Mouse (Mus musculus): ENCODE measurements around the gene Lama4. TPM values are rescaled to one million over a fixed set of nuclear protein-coding genes. Genes with fewer than 3 reads are reported as not detected.

Lama4 gene
- polyA plus RNA-seq, 2 experiments, result 0.91 to 0.94 TPM

DNA sequence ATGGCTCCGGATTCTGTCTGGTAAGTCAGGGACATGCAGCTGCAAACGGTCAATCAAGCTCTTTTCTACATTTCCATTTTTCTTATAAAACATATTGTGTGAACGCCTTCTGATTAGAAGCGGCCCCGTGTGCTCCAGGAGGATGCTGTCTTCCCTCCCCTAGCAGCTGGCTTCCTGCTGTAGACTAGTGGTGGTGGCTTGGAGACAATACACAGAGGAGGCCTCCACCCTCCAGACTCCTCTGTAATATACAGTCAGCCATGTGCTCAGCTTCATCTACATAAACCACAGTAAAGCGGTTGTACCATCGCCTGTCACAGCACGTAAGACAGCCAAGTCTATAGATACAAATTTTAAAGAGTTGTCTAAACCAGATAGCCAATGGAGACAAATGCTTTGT is 40.2 kb downstream of the Lama4 start:
- TF ChIP-seq EP300 (IDR thresholded peaks at IDR 0.05; ENCODE audit: low read depth) (no peak), CTCF (IDR thresholded peaks at IDR 0.05; ENCODE audit: low read depth) (no peak)
- DNase-seq (ENCODE audit: low read depth in 3 of 3, low spot score in 3 of 3) (no peak), ATAC-seq (ENCODE audit: insufficient read depth) (no peak)
- Histone ChIP-seq H3K9me3 (ENCODE audit: control insufficient read depth, low read length) (no peaks in the 10 kb centered on the region), H3K36me3 (replicated peaks; ENCODE audit: control insufficient read depth, insufficient read depth, low read depth) (no peaks in the 10 kb centered on the region), H3K9ac (replicated peaks) (no peak overlapping the region), H3K4me1 (replicated peaks; ENCODE audit: control insufficient read depth in 2 of 2, insufficient read depth in 2 of 2, low read length in 1 of 2) (no peaks in the 10 kb centered on the region), H3K27ac (no peak overlapping the region), H3K27me3 (ENCODE audit: control insufficient read depth, insufficient read depth, low read length) (no peaks in the 10 kb centered on the region), H3K4me3 (ENCODE audit: insufficient read depth in 1 of 2, low read depth in 2 of 2, low read length in 2 of 2) (no peak overlapping the region), H3K4me2 (ENCODE audit: low read depth) (no peak overlapping the region)
- WGBS (ENCODE audit: insufficient replicate concordance), result 58% methylated on average over 8 of the region's 8 CpGs

DNA sequence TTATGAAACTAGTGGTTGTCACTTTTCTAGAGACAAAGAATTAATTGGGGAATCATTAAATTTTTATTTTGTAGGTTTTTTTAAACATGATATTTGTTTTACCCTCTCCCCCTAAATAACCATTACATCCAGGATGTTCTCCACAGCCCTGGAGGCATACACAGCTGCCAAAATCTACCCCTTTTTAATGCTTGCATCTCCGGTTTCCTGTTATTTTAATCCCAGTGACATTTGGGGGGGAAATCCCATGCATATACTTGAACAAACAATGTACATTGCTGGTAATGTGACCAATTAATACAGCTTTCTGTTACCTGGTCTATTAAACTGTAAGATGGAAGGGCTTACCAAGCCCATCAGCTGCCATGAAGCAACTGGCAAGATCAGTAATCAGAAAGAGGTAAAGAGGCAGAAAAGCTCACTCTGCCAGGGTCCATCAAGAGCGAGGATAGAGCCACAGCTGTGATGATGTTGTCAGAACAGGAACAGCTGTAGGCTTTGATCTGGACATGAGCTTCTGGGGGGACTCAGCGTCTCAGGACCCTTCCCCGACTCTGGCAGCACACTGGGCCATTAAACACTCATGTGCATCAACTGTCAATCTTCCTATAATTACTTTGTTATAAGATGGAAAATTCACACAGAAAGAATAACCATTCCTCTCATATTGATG is 41.3 kb downstream of the Lama4 start:
- Histone ChIP-seq H3K4me3 (ENCODE audit: insufficient read depth in 1 of 2, low read depth in 2 of 2, low read length in 2 of 2) (no peak overlapping the region), H3K9ac (replicated peaks) (no peak overlapping the region), H3K36me3 (replicated peaks; ENCODE audit: control insufficient read depth, insufficient read depth, low read depth) (no peaks in the 10 kb centered on the region), H3K4me1 (replicated peaks; ENCODE audit: control insufficient read depth in 2 of 2, insufficient read depth in 2 of 2, low read length in 1 of 2) (no peaks in the 10 kb centered on the region), H3K27ac (no peak overlapping the region), H3K9me3 (ENCODE audit: control insufficient read depth, low read length) (no peaks in the 10 kb centered on the region), H3K27me3 (ENCODE audit: control insufficient read depth, insufficient read depth, low read length) (no peaks in the 10 kb centered on the region), H3K4me2 (ENCODE audit: low read depth) (no peak overlapping the region)
- TF ChIP-seq EP300 (IDR thresholded peaks at IDR 0.05; ENCODE audit: low read depth), result no peak
- TF ChIP-seq CTCF (IDR thresholded peaks at IDR 0.05; ENCODE audit: low read depth), result no peak
- no peak for DNase-seq (ENCODE audit: low read depth in 3 of 3, low spot score in 3 of 3)
- no peak for ATAC-seq (ENCODE audit: insufficient read depth)
- WGBS (ENCODE audit: insufficient replicate concordance), result 56% methylated on average over 4 of the region's 4 CpGs

DNA sequence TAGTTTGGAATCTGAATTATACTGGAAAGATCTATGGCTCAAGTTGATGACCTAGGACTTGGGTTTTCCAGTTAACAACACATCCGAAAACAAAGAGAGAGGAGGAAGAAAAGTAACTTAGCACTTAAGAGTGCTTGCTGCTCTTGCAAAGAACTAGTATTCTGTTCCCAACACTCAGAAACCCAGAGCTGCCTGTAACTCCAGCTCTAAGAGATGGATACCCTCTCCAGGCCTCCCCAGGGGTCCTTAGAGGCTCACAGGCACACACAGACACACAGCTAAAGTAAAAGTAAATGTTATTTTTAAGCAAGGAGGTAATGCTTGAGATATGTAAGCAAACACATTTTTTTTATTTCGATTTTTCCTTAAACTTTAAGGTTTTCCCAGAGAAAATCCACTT is 49.5 kb downstream of the Lama4 start:
- no peak for ATAC-seq (ENCODE audit: insufficient read depth)
- 38% methylated on average over 2 of the region's 2 CpGs for WGBS (ENCODE audit: insufficient replicate concordance)
- TF ChIP-seq CTCF (IDR thresholded peaks at IDR 0.05; ENCODE audit: low read depth), result no peak
- TF ChIP-seq EP300 (IDR thresholded peaks at IDR 0.05; ENCODE audit: low read depth), result no peak

DNA sequence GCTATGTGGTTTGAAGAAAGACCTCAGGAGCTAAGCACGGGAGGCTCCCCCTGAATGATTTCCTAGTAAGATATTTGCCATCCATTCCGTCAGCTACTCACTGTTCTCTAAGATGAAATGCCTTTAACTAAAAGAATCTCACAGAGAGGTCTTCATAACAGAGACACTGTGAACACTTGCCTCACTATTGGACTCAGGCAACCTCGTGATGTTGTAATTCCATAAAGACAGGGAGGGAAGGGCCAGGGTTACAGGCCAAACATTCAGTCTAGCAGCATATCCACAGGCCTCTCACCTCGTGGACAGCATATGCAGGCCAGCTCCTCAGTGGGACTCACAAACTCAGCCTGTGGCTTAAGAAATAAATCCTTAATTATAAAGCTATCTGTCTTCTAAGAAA is 52.7 kb downstream of the Lama4 start:
- Histone ChIP-seq H3K9ac (replicated peaks) (no peak overlapping the region), H3K4me1 (replicated peaks; ENCODE audit: control insufficient read depth in 2 of 2, insufficient read depth in 2 of 2, low read length in 1 of 2) (no peaks in the 10 kb centered on the region), H3K4me3 (ENCODE audit: insufficient read depth in 1 of 2, low read depth in 2 of 2, low read length in 2 of 2) (no peak overlapping the region), H3K9me3 (ENCODE audit: control insufficient read depth, low read length) (no peaks in the 10 kb centered on the region), H3K4me2 (ENCODE audit: low read depth) (no peak overlapping the region), H3K36me3 (replicated peaks; ENCODE audit: control insufficient read depth, insufficient read depth, low read depth) (no peaks in the 10 kb centered on the region), H3K27me3 (ENCODE audit: control insufficient read depth, insufficient read depth, low read length) (no peaks in the 10 kb centered on the region), H3K27ac (no peak overlapping the region)
- DNase-seq (ENCODE audit: low read depth in 3 of 3, low spot score in 3 of 3), result no peak
- ATAC-seq (ENCODE audit: insufficient read depth), result no peak
- TF ChIP-seq EP300 (IDR thresholded peaks at IDR 0.05; ENCODE audit: low read depth) (no peak), CTCF (IDR thresholded peaks at IDR 0.05; ENCODE audit: low read depth) (no peak)
- 52% methylated on average over 4 of the region's 4 CpGs for WGBS (ENCODE audit: insufficient replicate concordance)

More for the DNA sequence above, 49.5 kb downstream of the Lama4 start:
- Histone ChIP-seq H3K27me3 (ENCODE audit: control insufficient read depth, insufficient read depth, low read length) (no peaks in the 10 kb centered on the region), H3K9me3 (ENCODE audit: control insufficient read depth, low read length) (no peaks in the 10 kb centered on the region), H3K27ac (no peak overlapping the region), H3K4me2 (ENCODE audit: low read depth) (no peak overlapping the region), H3K4me1 (replicated peaks; ENCODE audit: control insufficient read depth in 2 of 2, insufficient read depth in 2 of 2, low read length in 1 of 2) (no peaks in the 10 kb centered on the region), H3K4me3 (ENCODE audit: insufficient read depth in 1 of 2, low read depth in 2 of 2, low read length in 2 of 2) (no peak overlapping the region), H3K9ac (replicated peaks) (no peak overlapping the region), H3K36me3 (replicated peaks; ENCODE audit: control insufficient read depth, insufficient read depth, low read depth) (no peaks in the 10 kb centered on the region)
- no peak for DNase-seq (ENCODE audit: low read depth in 3 of 3, low spot score in 3 of 3)

DNA sequence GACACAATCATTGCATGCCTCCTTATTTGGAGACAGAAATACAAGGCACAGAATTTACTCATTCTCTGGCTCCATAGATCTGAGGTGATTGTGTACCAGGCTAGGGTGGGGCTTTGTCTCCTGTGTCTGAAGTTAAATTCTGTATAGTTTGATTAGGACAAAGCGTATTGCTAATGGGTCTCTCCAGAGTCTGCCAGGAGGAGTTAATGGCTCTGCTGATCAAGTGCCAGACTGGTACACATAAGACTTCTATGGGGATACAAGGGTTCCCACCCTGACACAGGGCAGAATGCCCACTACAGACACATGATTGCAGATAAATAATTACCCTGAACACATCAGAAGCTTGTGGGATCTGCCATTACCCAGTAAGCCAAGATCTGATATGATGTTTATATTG is 53.3 kb downstream of the Lama4 start:
- Histone ChIP-seq H3K27me3 (ENCODE audit: control insufficient read depth, insufficient read depth, low read length) (no peaks in the 10 kb centered on the region), H3K4me1 (replicated peaks; ENCODE audit: control insufficient read depth in 2 of 2, insufficient read depth in 2 of 2, low read length in 1 of 2) (no peaks in the 10 kb centered on the region), H3K36me3 (replicated peaks; ENCODE audit: control insufficient read depth, insufficient read depth, low read depth) (no peaks in the 10 kb centered on the region), H3K9me3 (ENCODE audit: control insufficient read depth, low read length) (no peaks in the 10 kb centered on the region), H3K27ac (no peak overlapping the region), H3K4me3 (ENCODE audit: insufficient read depth in 1 of 2, low read depth in 2 of 2, low read length in 2 of 2) (no peak overlapping the region), H3K9ac (replicated peaks) (no peak overlapping the region), H3K4me2 (ENCODE audit: low read depth) (no peak overlapping the region)
- no peak for ATAC-seq (ENCODE audit: insufficient read depth)
- no peak for DNase-seq (ENCODE audit: low read depth in 3 of 3, low spot score in 3 of 3)
- WGBS (ENCODE audit: insufficient replicate concordance), result 54% methylated on average over 1 of the region's 1 CpGs
- TF ChIP-seq CTCF (IDR thresholded peaks at IDR 0.05; ENCODE audit: low read depth) (no peak), EP300 (IDR thresholded peaks at IDR 0.05; ENCODE audit: low read depth) (no peak)
